Mouse (Mus musculus) bone marrow, adult 2 months (tissue): ENCODE data around the gene Fam189a1.

Experiments
- CTCF ChIP-seq: fragments of 200-500 bp; IDR thresholded peaks from 2 replicates; pipeline ENCODE4 v1.5.1; 2011; ENCODE audit warnings: low read length, control low read depth; ENCODE audit not compliant: control insufficient read depth, insufficient read depth
- POLR2A ChIP-seq: fragments of 200-500 bp; IDR thresholded peaks from 2 replicates; pipeline ENCODE4 v1.6.1; 2011; ENCODE audit warnings: low read depth, mild to moderate bottlenecking, control low read depth, low read length, borderline replicate concordance; ENCODE audit not compliant: control insufficient read depth

DNA sequence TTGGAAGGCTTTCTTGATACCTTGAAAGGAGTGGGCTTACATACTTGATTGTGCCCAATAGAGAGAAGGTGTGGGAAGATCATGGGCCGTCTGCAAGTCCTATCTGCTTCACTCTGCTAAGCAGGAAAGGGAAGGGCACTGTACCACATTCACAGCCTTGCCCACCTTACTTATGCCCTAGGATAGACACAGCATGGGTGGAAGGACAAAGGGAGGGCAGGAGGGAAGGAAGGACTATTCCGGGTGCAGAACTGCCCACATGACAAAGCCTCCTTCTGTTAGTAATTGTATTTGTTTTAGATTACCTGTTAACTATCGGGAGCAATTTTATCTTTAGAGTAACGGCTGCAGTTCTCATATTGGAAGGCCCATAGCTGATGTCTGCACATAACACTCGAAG, 108.7 kb downstream of the Fam189a1 start:
- TF ChIP-seq CTCF, result no peak
- TF ChIP-seq POLR2A, result no peak
